Mouse (Mus musculus) heart, embryonic 14.5 days (tissue): Measurements from ENCODE around the gene Aff3. TPM values are rescaled to one million over a fixed set of nuclear protein-coding genes. Genes with fewer than 3 reads are reported as not detected.

Experiments used
- ATAC-seq: fragments of 200-750 bp; cut with Nextera tagmentation; 2 replicates; pipeline ENCODE4 v1.8.0; 2017; ENCODE audit warnings: low read depth, moderate TSS enrichment; ENCODE audit not compliant: insufficient number of reproducible peaks, insufficient read depth, low FRiP score
- H3K27ac ChIP-seq, 2 experiments: fragments of 200-500 bp in 1 of 2; fragments of 300-500 bp in 1 of 2; sonication (generic) in 1 of 2; replicated peaks in 1 of 2; 2 replicates each; pipeline ENCODE4 v1.5.1; 2012 to 2014; ENCODE audit warnings: low read depth in 2 of 2, low read length in 2 of 2, control low read depth in 1 of 2, mild to moderate bottlenecking in 1 of 2, mixed read lengths in 1 of 2; ENCODE audit not compliant: control insufficient read depth in 1 of 2, insufficient read depth in 1 of 2
- H3K27me3 ChIP-seq: fragments of 300-500 bp; sonication (generic); 2 replicates; pipeline ENCODE4 v1.6.1; 2014; ENCODE audit warnings: mild to moderate bottlenecking, low read length, control low read depth; ENCODE audit not compliant: control insufficient read depth, insufficient read depth
- H3K36me3 ChIP-seq: fragments of 300-500 bp; sonication (generic); 2 replicates; pipeline ENCODE4 v1.6.1; 2014; ENCODE audit warnings: mild to moderate bottlenecking, control low read depth, low read length, mixed read lengths; ENCODE audit not compliant: control insufficient read depth, insufficient read depth
- H3K4me1 ChIP-seq, 2 experiments: fragments of 200-500 bp in 1 of 2; fragments of 300-500 bp in 1 of 2; sonication (generic) in 1 of 2; 2 replicates each; pipeline ENCODE4 v1.6.1; 2012 to 2014; ENCODE audit warnings: low read length in 2 of 2, control low read depth in 1 of 2, mixed read lengths in 1 of 2; ENCODE audit not compliant: control insufficient read depth in 2 of 2, insufficient read depth in 2 of 2
- H3K4me2 ChIP-seq: fragments of 300-500 bp; sonication (generic); 2 replicates; pipeline ENCODE4 v1.6.1; 2014; ENCODE audit warnings: mild to moderate bottlenecking, low read length
- H3K4me3 ChIP-seq, 2 experiments: fragments of 200-500 bp in 1 of 2; fragments of 300-500 bp in 1 of 2; sonication (generic) in 1 of 2; 2 replicates each; pipeline ENCODE4 v1.5.1; 2012 to 2014; ENCODE audit warnings: low read length in 2 of 2, mild to moderate bottlenecking in 2 of 2, control low read depth in 1 of 2, low read depth in 1 of 2, moderate library complexity in 1 of 2; ENCODE audit not compliant: control insufficient read depth in 1 of 2, insufficient read depth in 1 of 2
- H3K9ac ChIP-seq: fragments of 300-500 bp; sonication (generic); 2 replicates; pipeline ENCODE4 v1.6.1; 2014; ENCODE audit warnings: mild to moderate bottlenecking, low read length
- H3K9me3 ChIP-seq: fragments of 300-500 bp; sonication (generic); 2 replicates; pipeline ENCODE4 v1.6.1; 2016; ENCODE audit warnings: low read length, control low read depth; ENCODE audit not compliant: control insufficient read depth
- WGBS: fragments of 180-500 bp; shearing (Covaris S2); extraction: QIAGEN DNeasy Blood & Tissue Kit; methylation state at CpG from one replicate; pipeline ENCODE4 v1.1.7; 2014; 5-methylcytosine and 5-hydroxymethylcytosine counted together
- polyA plus RNA-seq: library from polyadenylated mRNA; unstranded; fragments of >200 nt; fragmentation: Nextera tagmentation; extraction: Ambion mirVana; gene quantifications from 2 replicates; pipeline ENCODE4 v1.2.1, GENCODE M21; 2014

Aff3 gene
- polyA plus RNA-seq, 1 experiment from 2014 or later = 4.1 TPM

DNA sequence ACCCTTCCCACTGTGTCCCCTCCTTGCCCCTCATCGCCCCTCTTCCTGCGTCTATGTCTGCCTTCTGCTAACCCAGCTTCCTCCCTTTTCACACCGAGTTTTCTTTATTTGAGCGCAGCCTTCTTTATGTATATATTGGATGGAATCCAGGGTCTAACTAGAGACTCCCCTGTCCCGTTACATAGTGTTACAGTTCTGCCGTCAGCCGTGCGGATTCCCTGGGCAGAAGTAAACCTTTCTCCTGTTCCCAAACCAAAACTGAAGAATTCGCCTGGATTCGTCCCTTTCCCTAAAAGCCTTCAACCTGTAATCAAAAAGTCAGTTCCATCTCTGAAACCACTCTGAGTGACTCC is 2.0 kb upstream of the Aff3 start:
- ATAC-seq = no peak
- no peak overlapping the region for H3K27ac ChIP-seq
- no peaks in the 10 kb centered on the region for H3K36me3 ChIP-seq
- no peak overlapping the region for H3K4me3 ChIP-seq
- H3K4me2 ChIP-seq = no peak overlapping the region
- H3K27me3 ChIP-seq = no peaks in the 10 kb centered on the region
- no peaks in the 10 kb centered on the region for H3K4me1 ChIP-seq
- H3K9me3 ChIP-seq = no peaks in the 10 kb centered on the region
- WGBS = 65% methylated on average over 10 of the region's 10 CpGs
- no peak overlapping the region for H3K9ac ChIP-seq

DNA sequence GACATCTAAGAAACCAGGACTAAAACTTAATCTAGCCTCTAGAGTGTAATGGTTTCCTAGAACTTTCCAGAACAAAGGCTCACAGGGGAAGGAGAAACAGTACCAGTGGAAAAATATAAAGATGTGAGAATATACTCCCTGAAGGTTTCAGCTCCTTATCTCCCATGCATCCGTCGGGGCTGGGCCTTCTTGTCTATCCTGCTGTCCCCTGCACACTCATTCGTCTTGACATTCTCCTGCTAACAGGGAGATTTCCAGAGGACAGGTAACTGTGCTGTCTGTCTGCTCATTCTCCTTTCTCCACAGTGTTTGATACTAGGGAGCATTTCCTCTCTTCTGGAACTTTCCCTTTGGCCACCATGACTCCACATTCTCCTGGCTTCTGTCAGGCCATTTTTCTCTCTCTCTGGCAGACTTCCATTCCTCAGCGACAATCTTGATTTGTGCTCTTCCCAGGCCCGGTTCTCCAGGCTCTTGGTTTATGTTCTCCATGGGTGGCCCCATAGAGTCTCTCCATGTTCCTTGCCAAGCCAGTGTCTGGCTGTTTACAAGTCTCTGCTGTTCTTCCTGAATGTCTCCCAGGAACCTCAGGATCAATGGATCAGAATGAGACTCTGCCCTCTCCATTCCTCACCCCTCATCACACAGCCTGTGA is 1.5 kb upstream of the Aff3 start:
- no peaks in the 10 kb centered on the region for H3K27me3 ChIP-seq
- H3K4me3 ChIP-seq = no peak overlapping the region
- H3K4me1 ChIP-seq = no peaks in the 10 kb centered on the region
- H3K4me2 ChIP-seq = no peak overlapping the region
- no peaks in the 10 kb centered on the region for H3K36me3 ChIP-seq
- no peak overlapping the region for H3K9ac ChIP-seq
- no peak for ATAC-seq
- 54% methylated on average over 5 of the region's 5 CpGs for WGBS
- no peak overlapping the region for H3K27ac ChIP-seq
- H3K9me3 ChIP-seq = no peaks in the 10 kb centered on the region

DNA sequence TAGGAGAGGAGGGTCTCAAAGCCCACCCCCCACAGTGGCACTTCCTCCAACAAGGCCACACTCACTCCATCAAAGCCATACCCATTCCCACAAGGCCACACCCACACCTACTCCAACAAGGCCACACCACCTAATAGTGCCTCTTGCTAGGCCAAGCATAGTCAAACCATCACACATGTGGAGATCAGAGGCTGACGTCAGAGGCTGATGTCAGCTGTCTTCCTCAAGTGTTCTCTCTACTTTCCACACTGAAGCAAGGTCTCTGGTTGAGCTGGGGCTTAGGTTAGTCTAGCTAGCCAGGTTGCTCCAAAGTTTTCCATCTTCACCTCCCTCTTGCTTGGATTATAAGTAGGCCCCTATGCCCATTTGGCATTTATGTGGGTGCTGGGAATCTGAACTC is 856 bp upstream of the Aff3 start:
- Histone ChIP-seq H3K4me3 (no peak overlapping the region), H3K27ac (no peak overlapping the region), H3K4me2 (no peak overlapping the region), H3K27me3 (no peaks in the 10 kb centered on the region), H3K4me1 (no peaks in the 10 kb centered on the region), H3K36me3 (no peaks in the 10 kb centered on the region), H3K9ac (no peak overlapping the region), H3K9me3 (no peaks in the 10 kb centered on the region)
- WGBS = 38% methylated on average over 1 of the region's 1 CpGs
- ATAC-seq = no peak

DNA sequence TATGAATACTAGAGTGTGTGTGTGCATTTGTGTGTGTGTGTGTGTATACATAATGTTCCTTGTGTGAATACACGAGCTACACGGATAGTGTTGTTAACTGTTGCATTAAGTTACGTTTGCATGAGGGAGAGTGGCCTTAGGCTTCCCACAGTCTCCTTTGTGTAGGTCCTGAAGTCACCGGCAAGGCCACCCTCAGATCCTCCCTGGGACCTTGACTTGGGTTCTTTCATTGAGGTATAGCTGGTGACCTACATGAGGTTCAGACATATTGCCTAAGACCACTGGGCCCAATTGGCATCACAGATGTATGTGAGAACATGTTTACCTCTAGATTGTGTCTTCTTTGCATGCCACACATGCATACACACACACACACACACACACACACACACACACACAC is 494 bp downstream of the Aff3 start:
- Histone ChIP-seq H3K27ac (no peak overlapping the region), H3K36me3 (no peaks in the 10 kb centered on the region), H3K4me2 (no peak overlapping the region), H3K4me1 (no peaks in the 10 kb centered on the region), H3K27me3 (no peaks in the 10 kb centered on the region), H3K4me3 (no peak overlapping the region), H3K9me3 (no peaks in the 10 kb centered on the region), H3K9ac (no peak overlapping the region)
- ATAC-seq = no peak
- WGBS = 98% methylated on average over 4 of the region's 4 CpGs

DNA sequence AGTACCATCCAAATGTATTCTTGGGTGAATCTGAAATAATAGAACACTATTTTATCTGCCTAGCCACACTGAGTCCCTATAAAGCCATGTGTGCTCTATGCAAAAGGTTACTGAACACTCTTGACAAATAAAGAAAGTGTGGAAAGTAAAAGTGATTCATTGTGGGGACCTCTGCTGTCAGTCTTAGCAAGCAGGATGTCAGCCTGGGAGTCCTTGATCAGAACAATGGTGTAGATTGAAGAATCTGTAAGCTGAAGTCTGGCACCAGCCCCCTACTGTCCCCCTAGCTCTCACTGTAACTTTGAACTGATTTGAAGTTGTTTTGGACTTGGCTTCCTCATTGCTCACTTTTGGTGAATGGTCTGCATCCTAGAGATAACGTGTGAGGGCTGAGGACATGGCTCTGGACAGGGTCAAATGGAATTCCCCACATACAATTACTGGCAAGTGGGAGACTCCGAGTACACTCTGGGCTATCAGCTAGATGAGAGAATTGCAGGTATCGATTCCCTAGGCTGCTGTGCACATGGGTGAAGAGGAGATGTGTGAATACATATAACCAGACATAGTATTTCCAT is 2.0 kb downstream of the Aff3 start:
- H3K27me3 ChIP-seq = no peaks in the 10 kb centered on the region
- H3K4me2 ChIP-seq = no peak overlapping the region
- WGBS = 25% methylated on average over 3 of the region's 3 CpGs
- H3K9me3 ChIP-seq = no peaks in the 10 kb centered on the region
- no peak for ATAC-seq
- H3K36me3 ChIP-seq = no peaks in the 10 kb centered on the region
- H3K9ac ChIP-seq = no peak overlapping the region
- H3K4me1 ChIP-seq = no peaks in the 10 kb centered on the region
- no peak overlapping the region for H3K27ac ChIP-seq
- no peak overlapping the region for H3K4me3 ChIP-seq

DNA sequence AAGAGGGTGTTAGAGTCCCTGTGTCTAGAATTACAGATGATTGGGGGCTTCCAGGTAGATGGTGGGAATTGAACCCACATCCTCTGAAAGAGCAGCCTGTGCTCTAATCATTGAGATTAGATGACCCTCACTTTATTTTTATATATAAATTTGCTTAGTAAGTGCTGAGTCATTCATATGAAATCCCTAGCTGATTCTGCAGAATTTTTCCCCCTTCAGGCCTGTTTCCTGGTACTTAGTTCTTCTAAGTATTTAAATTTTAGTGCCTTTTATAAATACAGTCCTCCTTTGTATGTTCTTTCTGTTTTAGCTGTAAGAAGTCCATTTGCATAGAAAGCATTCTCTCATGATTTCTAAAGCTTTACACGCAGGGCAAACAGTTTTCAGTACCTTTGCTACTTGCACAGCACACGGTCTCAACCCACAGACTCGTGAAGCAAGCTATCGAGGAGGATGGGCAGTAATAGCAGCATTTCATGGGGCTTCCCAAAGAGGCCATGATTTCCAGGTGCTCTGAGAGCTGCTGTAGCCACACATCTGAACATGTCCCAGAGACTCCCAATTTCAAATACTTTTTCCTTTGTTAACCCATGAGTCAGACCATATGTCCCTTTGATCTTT is 5.7 kb downstream of the Aff3 start:
- H3K4me3 ChIP-seq = no peak overlapping the region
- no peak overlapping the region for H3K9ac ChIP-seq
- no peaks in the 10 kb centered on the region for H3K4me1 ChIP-seq
- ATAC-seq = no peak
- H3K36me3 ChIP-seq = no peaks in the 10 kb centered on the region
- 86% methylated on average over 4 of the region's 4 CpGs for WGBS
- no peak overlapping the region for H3K27ac ChIP-seq
- H3K27me3 ChIP-seq = no peaks in the 10 kb centered on the region
- no peak overlapping the region for H3K4me2 ChIP-seq
- no peaks in the 10 kb centered on the region for H3K9me3 ChIP-seq

DNA sequence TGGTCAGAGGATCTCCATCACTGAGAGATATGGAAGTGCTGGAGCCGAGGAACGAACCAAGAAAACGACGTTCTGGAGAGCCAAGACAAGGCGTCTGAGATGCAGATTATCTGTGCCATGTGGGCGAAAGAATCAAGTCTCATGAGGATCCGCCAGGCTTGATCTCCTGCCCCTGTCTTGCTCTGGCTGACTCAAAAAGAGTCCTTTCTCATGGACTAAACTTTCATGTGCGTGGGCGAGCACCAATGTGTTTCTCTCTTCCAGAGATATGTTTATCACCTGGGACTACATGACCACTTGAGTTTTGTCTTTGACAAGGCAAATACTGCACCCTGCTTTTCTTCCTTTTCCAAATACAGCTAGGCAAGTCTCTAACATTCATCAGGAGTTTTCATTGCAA is 6.4 kb downstream of the Aff3 start:
- Histone ChIP-seq H3K27ac (no peak overlapping the region), H3K9me3 (no peaks in the 10 kb centered on the region), H3K4me3 (no peak overlapping the region), H3K36me3 (no peaks in the 10 kb centered on the region), H3K4me1 (no peaks in the 10 kb centered on the region), H3K27me3 (no peaks in the 10 kb centered on the region), H3K4me2 (no peak overlapping the region), H3K9ac (no peak overlapping the region)
- no peak for ATAC-seq
- 62% methylated on average over 9 of the region's 9 CpGs for WGBS

DNA sequence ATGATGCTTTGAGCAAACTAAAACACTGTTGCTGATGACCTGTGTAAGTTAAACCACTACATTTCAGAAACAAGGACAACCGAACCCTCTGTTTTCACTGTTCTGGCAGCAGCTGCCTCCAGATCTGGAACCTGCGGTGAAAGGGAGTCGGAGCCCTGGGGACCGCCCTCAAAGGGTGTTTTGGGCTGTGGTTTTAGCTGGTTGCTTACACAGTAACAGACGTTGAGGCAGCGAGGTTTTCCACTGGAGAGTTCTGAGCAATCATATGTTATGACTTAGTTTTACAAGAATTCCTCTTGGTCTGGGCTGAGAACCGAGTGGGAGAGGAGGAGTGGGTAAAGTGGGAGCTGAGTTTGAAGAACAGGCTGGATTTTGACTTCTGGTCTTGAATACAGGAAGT is 7.1 kb downstream of the Aff3 start:
- Histone ChIP-seq H3K9me3 (no peaks in the 10 kb centered on the region), H3K4me2 (no peak overlapping the region), H3K4me3 (no peak overlapping the region), H3K4me1 (no peaks in the 10 kb centered on the region), H3K36me3 (no peaks in the 10 kb centered on the region), H3K27ac (no peak overlapping the region), H3K27me3 (no peaks in the 10 kb centered on the region), H3K9ac (no peak overlapping the region)
- 72% methylated on average over 7 of the region's 7 CpGs for WGBS
- no peak for ATAC-seq
